Mouse (Mus musculus) stomach, embryonic 14.5 days (tissue): ENCODE measurements at regions not wholly inside any gene's neighbourhood (a gene's known extent, or its start where the extent isn't known, plus 50 kb on each side); places are given as distances from the start of the nearest gene placed in this dataset.

Experiments
- ATAC-seq: fragments of 200-750 bp; cut with Nextera tagmentation; 2 replicates; pipeline ENCODE4 v1.8.0; 2017; ENCODE audit warnings: low read depth, moderate TSS enrichment; ENCODE audit not compliant: insufficient number of reproducible peaks, insufficient read depth, low FRiP score
- H3K27ac ChIP-seq: fragments of 300-500 bp; sonication (generic); 2 replicates; pipeline ENCODE4 v1.5.1; 2014; ENCODE audit warnings: mild to moderate bottlenecking, low read length, moderate library complexity, mixed read lengths
- H3K27me3 ChIP-seq: fragments of 300-500 bp; sonication (generic); 2 replicates; pipeline ENCODE4 v1.6.1; 2014; ENCODE audit warnings: low read length, control low read depth, mixed read lengths; ENCODE audit not compliant: control insufficient read depth, insufficient read depth
- H3K36me3 ChIP-seq: fragments of 300-500 bp; sonication (generic); 2 replicates; pipeline ENCODE4 v1.6.1; 2014; ENCODE audit warnings: mild to moderate bottlenecking, control low read depth, low read length, moderate library complexity, mixed read lengths; ENCODE audit not compliant: control insufficient read depth, insufficient read depth
- H3K4me1 ChIP-seq: fragments of 300-500 bp; sonication (generic); 2 replicates; pipeline ENCODE4 v1.6.1; 2014; ENCODE audit warnings: low read length, control low read depth, mixed read lengths; ENCODE audit not compliant: control insufficient read depth, insufficient read depth
- H3K4me2 ChIP-seq: fragments of 300-500 bp; sonication (generic); replicated peaks from 2 replicates; pipeline ENCODE4 v1.6.1; 2014; ENCODE audit warnings: low read depth, low read length, control low read depth
- H3K4me3 ChIP-seq: fragments of 300-500 bp; sonication (generic); 2 replicates; pipeline ENCODE4 v1.5.1; 2014; ENCODE audit warnings: low read depth, low read length, control low read depth
- H3K9ac ChIP-seq: fragments of 300-500 bp; sonication (generic); replicated peaks from 2 replicates; pipeline ENCODE4 v1.6.1; 2014; ENCODE audit warnings: low read depth, mild to moderate bottlenecking, control low read depth, low read length, moderate library complexity, mixed read lengths
- H3K9me3 ChIP-seq: fragments of 300-500 bp; sonication (generic); 2 replicates; pipeline ENCODE4 v1.6.1; 2016; ENCODE audit warnings: low read depth, low read length, control low read depth; ENCODE audit not compliant: control insufficient read depth
- WGBS: fragments of 180-500 bp; shearing (Covaris S2); extraction: QIAGEN DNeasy Blood & Tissue Kit; methylation state at CpG from one replicate; pipeline ENCODE4 v1.1.7; 2014; 5-methylcytosine and 5-hydroxymethylcytosine counted together

GRCm38 (mm10) chr10:38458975-38459374 lies 362.6 kb downstream of the Rfpl4b start:
- H3K27me3 ChIP-seq, result no peaks in the 10 kb centered on the region
- no peak overlapping the region for H3K4me3 ChIP-seq
- no peak overlapping the region for H3K4me2 ChIP-seq
- H3K9me3 ChIP-seq, result no peaks in the 10 kb centered on the region
- no peaks in the 10 kb centered on the region for H3K4me1 ChIP-seq
- 55% methylated on average over 3 of the region's 3 CpGs for WGBS
- no peak for ATAC-seq
- H3K9ac ChIP-seq, result no peak overlapping the region
- H3K27ac ChIP-seq, result no peak overlapping the region
- no peaks in the 10 kb centered on the region for H3K36me3 ChIP-seq

- Histone ChIP-seq H3K9ac (no peak overlapping the region), H3K27ac (no peak overlapping the region), H3K4me1 (no peaks in the 10 kb centered on the region), H3K4me3 (no peak overlapping the region), H3K9me3 (no peaks in the 10 kb centered on the region), H3K4me2 (no peak overlapping the region), H3K27me3 (no peaks in the 10 kb centered on the region), H3K36me3 (no peaks in the 10 kb centered on the region)
- no peak for ATAC-seq
- WGBS, result 57% methylated on average over 3 of the region's 3 CpGs
These were observed 363.2 kb downstream of the Rfpl4b start for GRCm38 (mm10) chr10:38458424-38458823.

DNA sequence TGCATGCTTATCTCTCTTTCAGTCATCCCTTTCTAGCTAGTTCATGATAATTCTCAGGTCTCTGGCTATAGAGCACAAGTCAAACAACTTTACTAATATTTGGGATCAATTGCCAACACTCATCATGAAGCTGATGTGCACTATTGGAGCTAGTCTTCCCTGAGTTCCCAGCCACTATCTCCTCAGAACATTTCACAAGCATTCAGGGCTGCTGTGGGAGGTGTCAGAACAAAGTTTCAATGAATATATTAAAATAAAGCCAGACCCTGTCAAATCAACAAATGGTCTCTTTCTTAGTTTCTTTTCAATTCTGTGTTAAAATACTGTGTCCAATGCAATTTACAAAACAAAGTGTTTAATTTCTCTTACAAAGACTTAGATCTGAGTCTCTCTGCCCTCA lies 364.8 kb downstream of the Rfpl4b start:
- H3K9me3 ChIP-seq, result no peaks in the 10 kb centered on the region
- no peak overlapping the region for H3K4me3 ChIP-seq
- no peak for ATAC-seq
- H3K4me2 ChIP-seq, result no peak overlapping the region
- no peak overlapping the region for H3K9ac ChIP-seq
- no peak overlapping the region for H3K27ac ChIP-seq
- H3K36me3 ChIP-seq, result no peaks in the 10 kb centered on the region
- H3K4me1 ChIP-seq, result no peaks in the 10 kb centered on the region
- H3K27me3 ChIP-seq, result no peaks in the 10 kb centered on the region

DNA sequence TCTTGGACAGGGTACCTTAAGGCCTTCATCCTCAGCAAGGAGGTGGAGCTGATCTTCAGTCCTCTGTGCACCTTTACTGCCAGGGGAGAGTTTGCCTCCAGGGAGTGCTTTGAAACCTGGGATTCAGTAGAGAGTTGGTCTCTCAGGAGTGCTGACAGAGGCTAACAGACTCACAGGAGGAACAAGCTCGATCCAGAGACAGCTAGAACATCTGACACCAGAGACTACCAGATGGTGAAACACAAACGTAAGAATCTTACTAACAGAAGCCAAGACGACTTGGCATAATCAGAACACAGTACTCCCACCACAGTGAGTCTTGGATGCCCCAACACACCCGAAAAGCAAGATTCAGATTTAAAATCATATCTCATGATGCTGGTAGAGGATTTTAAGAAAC lies 372.3 kb downstream of the Rfpl4b start:
- WGBS, result 80% methylated on average over 4 of the region's 4 CpGs
- Histone ChIP-seq H3K36me3 (no peaks in the 10 kb centered on the region), H3K4me1 (no peaks in the 10 kb centered on the region), H3K27me3 (no peaks in the 10 kb centered on the region), H3K9me3 (no peaks in the 10 kb centered on the region), H3K4me2 (no peak overlapping the region), H3K4me3 (no peak overlapping the region), H3K27ac (no peak overlapping the region), H3K9ac (no peak overlapping the region)
- ATAC-seq, result no peak

DNA sequence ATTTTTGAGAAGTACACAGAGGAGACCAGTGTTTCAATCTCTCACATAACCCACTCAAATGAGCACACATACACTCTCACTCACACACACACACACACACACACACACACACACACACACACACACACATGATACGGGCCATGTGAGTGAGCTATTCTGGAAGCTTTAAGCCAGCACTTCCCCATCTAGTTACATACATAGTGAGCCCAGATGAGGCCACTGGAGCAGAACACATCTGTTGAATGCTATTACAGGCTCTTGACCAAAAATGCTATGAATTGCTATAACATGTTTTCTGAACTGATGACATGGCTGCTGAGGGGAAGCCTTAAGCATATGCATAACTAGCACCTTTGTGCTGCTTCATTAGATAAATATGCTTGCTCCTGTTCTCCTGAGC lies 373.9 kb downstream of the Rfpl4b start:
- H3K36me3 ChIP-seq, result no peaks in the 10 kb centered on the region
- no peak overlapping the region for H3K4me2 ChIP-seq
- ATAC-seq, result no peak
- no peaks in the 10 kb centered on the region for H3K9me3 ChIP-seq
- no peak overlapping the region for H3K27ac ChIP-seq
- 89% methylated on average over 1 of the region's 1 CpGs for WGBS
- no peaks in the 10 kb centered on the region for H3K27me3 ChIP-seq
- H3K4me1 ChIP-seq, result no peaks in the 10 kb centered on the region
- no peak overlapping the region for H3K9ac ChIP-seq
- H3K4me3 ChIP-seq, result no peak overlapping the region

- ATAC-seq, result no peak
- Histone ChIP-seq H3K9me3 (no peaks in the 10 kb centered on the region), H3K4me2 (no peak overlapping the region), H3K36me3 (no peaks in the 10 kb centered on the region), H3K4me1 (no peaks in the 10 kb centered on the region), H3K4me3 (no peak overlapping the region), H3K9ac (no peak overlapping the region), H3K27ac (no peak overlapping the region), H3K27me3 (no peaks in the 10 kb centered on the region)
These were observed 374.3 kb downstream of the Rfpl4b start for GRCm38 (mm10) chr10:38447256-38447655.

GRCm38 (mm10) chr10:38439286-38439685 lies 382.3 kb downstream of the Rfpl4b start:
- Histone ChIP-seq H3K36me3 (no peaks in the 10 kb centered on the region), H3K9me3 (no peaks in the 10 kb centered on the region), H3K9ac (no peak overlapping the region), H3K4me1 (no peaks in the 10 kb centered on the region), H3K4me3 (no peak overlapping the region), H3K4me2 (no peak overlapping the region), H3K27ac (no peak overlapping the region), H3K27me3 (no peaks in the 10 kb centered on the region)
- ATAC-seq, result no peak
- WGBS, result 90% methylated on average over 2 of the region's 2 CpGs

DNA sequence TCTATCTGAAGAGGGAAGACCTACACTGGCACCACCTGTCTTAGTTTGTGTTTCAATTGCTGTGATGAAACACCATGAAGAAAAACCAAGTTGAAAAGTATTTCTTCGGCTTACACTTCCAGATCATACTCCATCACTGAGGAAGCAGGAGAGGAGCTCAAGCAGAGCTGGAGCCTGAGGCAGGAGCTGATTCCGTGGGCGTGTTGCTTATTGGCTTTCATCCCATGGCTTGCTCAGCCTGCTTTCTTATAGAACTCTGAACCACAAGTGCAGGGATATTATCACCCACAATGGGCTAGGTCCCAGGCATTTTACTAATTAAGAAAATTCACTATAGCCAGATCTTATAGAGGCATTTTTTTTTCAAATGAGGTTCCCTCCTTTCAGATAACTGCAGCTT lies 384.7 kb downstream of the Rfpl4b start:
- Histone ChIP-seq H3K36me3 (no peaks in the 10 kb centered on the region), H3K27me3 (no peaks in the 10 kb centered on the region), H3K4me2 (no peak overlapping the region), H3K4me3 (no peak overlapping the region), H3K4me1 (no peaks in the 10 kb centered on the region), H3K9ac (no peak overlapping the region), H3K27ac (no peak overlapping the region), H3K9me3 (no peaks in the 10 kb centered on the region)
- 83% methylated on average over 3 of the region's 3 CpGs for WGBS
- no peak for ATAC-seq

DNA sequence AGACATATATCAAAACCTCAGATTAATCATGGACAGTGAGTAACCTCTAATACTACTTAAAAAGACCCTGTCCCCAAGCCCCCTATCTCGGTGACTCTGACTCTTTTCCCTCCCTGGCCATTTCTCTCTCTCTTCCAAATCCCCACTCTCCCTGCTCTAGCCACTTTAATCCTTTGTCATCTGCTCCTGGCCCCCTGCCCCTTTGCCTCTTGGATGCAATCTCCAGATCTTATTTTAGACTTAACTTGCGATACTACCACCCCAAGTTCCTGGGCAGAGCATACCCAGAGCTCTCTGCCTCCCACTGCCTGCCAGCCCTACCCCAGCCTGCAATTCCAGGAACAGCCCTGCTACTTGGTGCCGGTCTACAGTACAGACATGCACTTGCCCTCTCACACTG lies 400.0 kb downstream of the Rfpl4b start:
- Histone ChIP-seq H3K9ac (no peak overlapping the region), H3K4me3 (no peak overlapping the region), H3K27ac (no peak overlapping the region), H3K4me1 (no peaks in the 10 kb centered on the region), H3K9me3 (no peaks in the 10 kb centered on the region), H3K36me3 (no peaks in the 10 kb centered on the region), H3K27me3 (no peaks in the 10 kb centered on the region), H3K4me2 (no peak overlapping the region)
- WGBS, result 88% methylated on average over 3 of the region's 3 CpGs
- no peak for ATAC-seq
